Mouse (Mus musculus): ENCODE data around the gene Armc8. TPM values are rescaled to one million over a fixed set of nuclear protein-coding genes. Genes with fewer than 3 reads are reported as not detected.

Gene Armc8
- polyA plus RNA-seq, 1 experiment from 2014 or later = 43.0 TPM

DNA sequence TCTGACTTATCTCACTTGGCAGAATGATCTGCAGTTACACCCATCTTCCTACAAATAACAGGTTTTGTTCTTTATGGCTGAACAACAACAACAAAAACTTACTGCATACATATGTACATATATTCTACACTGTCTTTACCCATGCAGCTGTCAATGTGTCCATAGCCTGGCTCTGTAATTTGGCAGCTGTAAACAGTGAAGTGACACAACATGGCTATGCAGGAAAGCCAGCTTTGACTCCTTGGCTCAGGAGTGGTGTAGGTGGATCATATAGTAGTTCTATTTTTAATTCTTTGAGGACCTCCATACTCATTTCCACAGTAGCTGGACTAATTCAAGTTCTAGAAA is 9.2 kb downstream of the Armc8 start:
- Histone ChIP-seq H3K27ac (no peak overlapping the region), H3K9ac (no peak overlapping the region), H3K4me2 (no peak overlapping the region), H3K9me3 (no peaks in the 10 kb centered on the region), H3K27me3 (no peaks in the 10 kb centered on the region), H3K36me3 (replicated peaks) (no peaks in the 10 kb centered on the region), H3K4me3 (replicated peaks) (no peak overlapping the region), H3K4me1 (no peaks in the 10 kb centered on the region)
- no peak for ATAC-seq (ENCODE audit: low FRiP score)

DNA sequence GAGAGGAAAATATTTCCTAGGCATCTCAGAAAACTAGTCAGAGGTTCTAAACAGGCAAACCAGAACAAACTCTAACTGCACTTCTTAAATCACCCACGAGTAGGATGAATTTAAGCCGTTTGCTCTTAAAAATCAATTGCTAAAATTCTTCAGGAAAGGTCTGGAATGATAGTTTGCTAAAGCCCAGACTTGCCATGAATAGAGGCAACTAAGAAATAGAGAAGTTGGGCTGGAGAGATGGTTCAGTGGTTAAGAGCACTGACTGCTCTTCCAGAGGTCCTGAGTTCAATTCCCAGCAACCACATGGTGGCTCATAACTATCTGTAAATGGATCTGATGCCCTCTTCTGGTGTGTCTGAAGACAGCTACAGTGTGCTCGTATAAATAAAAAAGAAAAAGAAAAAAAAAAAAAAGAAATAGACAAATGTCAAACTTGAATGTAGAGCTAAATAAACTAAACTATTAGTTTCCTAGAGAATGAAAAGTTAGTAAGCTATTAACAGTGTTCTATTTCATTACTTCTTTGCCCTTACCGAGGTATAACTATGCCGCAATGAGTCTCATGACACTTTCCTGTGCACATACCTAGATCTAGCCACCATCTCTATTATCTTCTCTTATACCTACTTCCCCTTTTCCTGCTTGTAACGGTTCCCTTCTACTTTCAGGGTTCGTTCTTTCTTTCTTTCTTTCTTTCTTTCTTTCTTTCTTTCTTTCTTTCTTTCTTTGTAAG is 9.7 kb downstream of the Armc8 start:
- H3K4me3 ChIP-seq (replicated peaks) = no peak overlapping the region
- 89% methylated on average over 7 of the region's 7 CpGs for WGBS
- H3K27me3 ChIP-seq = no peaks in the 10 kb centered on the region
- no peak for ATAC-seq (ENCODE audit: low FRiP score)
- H3K4me1 ChIP-seq = no peaks in the 10 kb centered on the region
- no peak overlapping the region for H3K4me2 ChIP-seq
- no peak overlapping the region for H3K9ac ChIP-seq
- no peaks in the 10 kb centered on the region for H3K9me3 ChIP-seq
- no peaks in the 10 kb centered on the region for H3K36me3 ChIP-seq (replicated peaks)
- H3K27ac ChIP-seq = no peak overlapping the region

GRCm38 (mm10) chr9:99557580-99558300 is 11.0 kb downstream of the Armc8 start:
- Histone ChIP-seq H3K9ac (no peak overlapping the region), H3K36me3 (replicated peaks) (no peaks in the 10 kb centered on the region), H3K4me3 (replicated peaks) (no peak overlapping the region), H3K27ac (no peak overlapping the region), H3K4me1 (no peaks in the 10 kb centered on the region), H3K9me3 (no peaks in the 10 kb centered on the region), H3K4me2 (no peak overlapping the region), H3K27me3 (no peaks in the 10 kb centered on the region)
- no peak for ATAC-seq (ENCODE audit: low FRiP score)
- WGBS = 91% methylated on average over 8 of the region's 8 CpGs

GRCm38 (mm10) chr9:99555253-99555652 is 13.4 kb downstream of the Armc8 start:
- no peak overlapping the region for H3K4me3 ChIP-seq (replicated peaks)
- no peak overlapping the region for H3K27ac ChIP-seq
- no peak overlapping the region for H3K9ac ChIP-seq
- H3K4me2 ChIP-seq = no peak overlapping the region
- no peaks in the 10 kb centered on the region for H3K27me3 ChIP-seq
- H3K4me1 ChIP-seq = no peaks in the 10 kb centered on the region
- 98% methylated on average over 3 of the region's 3 CpGs for WGBS
- no peak for ATAC-seq (ENCODE audit: low FRiP score)
- no peaks in the 10 kb centered on the region for H3K9me3 ChIP-seq
- H3K36me3 ChIP-seq (replicated peaks) = no peaks in the 10 kb centered on the region

DNA sequence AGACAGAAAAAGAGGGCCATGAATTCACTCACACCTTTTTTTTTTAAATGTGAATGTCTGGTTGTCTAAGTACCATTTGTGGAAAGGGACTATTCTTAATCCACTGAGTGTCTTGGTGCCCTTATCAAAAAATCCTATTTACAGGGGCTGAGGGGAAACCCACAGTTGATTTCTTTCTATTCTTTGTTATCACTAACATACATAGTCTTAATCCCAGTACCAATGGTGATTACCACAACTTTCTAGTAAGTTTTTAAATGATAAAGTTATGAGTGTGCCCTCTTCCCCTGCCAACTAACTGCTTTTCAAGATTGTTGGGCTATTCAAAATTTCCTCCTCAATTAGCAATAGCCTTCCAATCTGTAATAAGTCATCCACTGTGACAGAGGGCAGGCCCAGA is 14.6 kb downstream of the Armc8 start:
- Histone ChIP-seq H3K4me3 (replicated peaks) (no peak overlapping the region), H3K27me3 (no peaks in the 10 kb centered on the region), H3K9me3 (no peaks in the 10 kb centered on the region), H3K36me3 (replicated peaks) (no peaks in the 10 kb centered on the region), H3K27ac (no peak overlapping the region), H3K4me2 (no peak overlapping the region), H3K9ac (no peak overlapping the region), H3K4me1 (no peaks in the 10 kb centered on the region)
- ATAC-seq (ENCODE audit: low FRiP score) = no peak

GRCm38 (mm10) chr9:99553049-99553448 is 15.7 kb downstream of the Armc8 start:
- Histone ChIP-seq H3K9ac (no peak overlapping the region), H3K27ac (no peak overlapping the region), H3K4me2 (no peak overlapping the region), H3K27me3 (no peaks in the 10 kb centered on the region), H3K9me3 (no peaks in the 10 kb centered on the region), H3K36me3 (replicated peaks) (no peaks in the 10 kb centered on the region), H3K4me1 (no peaks in the 10 kb centered on the region), H3K4me3 (replicated peaks) (no peak overlapping the region)
- no peak for ATAC-seq (ENCODE audit: low FRiP score)
- WGBS = 99% methylated on average over 2 of the region's 2 CpGs

- Histone ChIP-seq H3K4me3 (replicated peaks) (no peak overlapping the region), H3K36me3 (replicated peaks) (no peaks in the 10 kb centered on the region), H3K27ac (no peak overlapping the region), H3K9ac (no peak overlapping the region), H3K27me3 (no peaks in the 10 kb centered on the region), H3K4me2 (no peak overlapping the region), H3K4me1 (no peaks in the 10 kb centered on the region), H3K9me3 (no peaks in the 10 kb centered on the region)
- ATAC-seq (ENCODE audit: low FRiP score) = no peak
- 82% methylated on average over 2 of the region's 2 CpGs for WGBS
Observed at GRCm38 (mm10) chr9:99552068-99552467, 16.6 kb downstream of the Armc8 start.

- WGBS = 100% methylated on average over 1 of the region's 1 CpGs
Observed at GRCm38 (mm10) chr9:99546259-99546658, 22.4 kb downstream of the Armc8 start.

GRCm38 (mm10) chr9:99531865-99532264 is 36.8 kb downstream of the Armc8 start:
- 90% methylated on average over 1 of the region's 1 CpGs for WGBS
- Histone ChIP-seq H3K4me3 (replicated peaks) (no peak overlapping the region), H3K36me3 (replicated peaks) (peaks cover 66% of the 10 kb centered on the region), H3K27ac (no peak overlapping the region), H3K4me1 (no peaks in the 10 kb centered on the region), H3K4me2 (no peak overlapping the region), H3K27me3 (no peaks in the 10 kb centered on the region), H3K9ac (no peak overlapping the region), H3K9me3 (no peaks in the 10 kb centered on the region)
- ATAC-seq (ENCODE audit: low FRiP score) = no peak

More at GRCm38 (mm10) chr9:99546259-99546658, 22.4 kb downstream of the Armc8 start:
- no peak overlapping the region for H3K27ac ChIP-seq
- no peaks in the 10 kb centered on the region for H3K4me1 ChIP-seq
- no peak overlapping the region for H3K4me2 ChIP-seq
- H3K36me3 ChIP-seq (replicated peaks) = no peaks in the 10 kb centered on the region
- ATAC-seq (ENCODE audit: low FRiP score) = no peak
- H3K27me3 ChIP-seq = no peaks in the 10 kb centered on the region
- no peaks in the 10 kb centered on the region for H3K9me3 ChIP-seq
- no peak overlapping the region for H3K9ac ChIP-seq
- H3K4me3 ChIP-seq (replicated peaks) = no peak overlapping the region

DNA sequence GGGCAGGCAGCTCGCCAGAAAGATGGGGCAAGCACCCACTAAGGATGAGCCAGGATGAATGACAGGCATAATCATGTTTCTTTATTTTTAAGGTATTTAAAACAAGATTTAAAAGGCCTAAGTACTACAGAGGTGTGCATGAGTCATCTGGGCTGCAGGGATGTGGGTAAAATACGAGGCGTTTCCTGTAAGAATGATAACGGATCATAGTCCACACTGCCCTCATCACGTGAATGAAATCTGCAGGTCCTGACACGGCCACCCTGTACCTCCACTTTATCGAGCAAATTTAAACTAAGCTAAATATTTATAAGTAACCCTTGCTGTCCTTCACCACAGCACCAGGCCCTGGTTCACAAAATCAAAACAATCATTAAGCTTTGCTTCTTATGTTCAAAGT is 62.8 kb downstream of the Armc8 start:
- WGBS = 90% methylated on average over 7 of the region's 7 CpGs
- no peak for ATAC-seq (ENCODE audit: low FRiP score)
- no peak overlapping the region for H3K27ac ChIP-seq

DNA sequence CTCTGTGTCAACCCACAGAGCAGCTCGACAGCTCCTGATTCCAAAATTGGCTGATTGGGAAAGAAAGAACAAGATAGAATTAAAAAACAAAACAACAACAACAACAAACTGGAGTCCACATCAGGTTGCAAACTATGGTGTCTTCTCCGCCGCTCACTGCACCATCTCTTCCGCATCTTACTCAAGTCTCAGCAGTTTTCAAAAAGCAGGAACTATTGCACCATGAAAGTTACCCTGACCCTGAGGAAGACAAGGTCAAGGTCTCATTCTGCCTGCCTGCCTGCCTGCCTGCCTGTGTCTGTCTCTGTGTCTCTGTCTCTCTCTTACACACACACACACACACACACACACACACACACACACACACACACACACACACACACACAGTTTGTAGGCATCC is 69.4 kb downstream of the Armc8 start:
- Histone ChIP-seq H3K36me3 (replicated peaks) (peaks cover 38% of the 10 kb centered on the region), H3K4me1 (no peaks in the 10 kb centered on the region), H3K9ac (no peak overlapping the region), H3K27me3 (no peaks in the 10 kb centered on the region), H3K9me3 (no peaks in the 10 kb centered on the region), H3K4me2 (no peak overlapping the region), H3K27ac (no peak overlapping the region), H3K4me3 (replicated peaks) (no peak overlapping the region)
- WGBS = 92% methylated on average over 4 of the region's 4 CpGs
- no peak for ATAC-seq (ENCODE audit: low FRiP score)

More for the DNA sequence above, 62.8 kb downstream of the Armc8 start:
- H3K9me3 ChIP-seq = no peaks in the 10 kb centered on the region
- H3K27me3 ChIP-seq = no peaks in the 10 kb centered on the region
- H3K9ac ChIP-seq = no peak overlapping the region
- H3K4me1 ChIP-seq = no peaks in the 10 kb centered on the region
- H3K36me3 ChIP-seq (replicated peaks) = peaks cover 22% of the 10 kb centered on the region
- H3K4me2 ChIP-seq = no peak overlapping the region
- H3K4me3 ChIP-seq (replicated peaks) = no peak overlapping the region

GRCm38 (mm10) chr9:99492634-99493200 is 76.0 kb downstream of the Armc8 start:
- ATAC-seq (ENCODE audit: low FRiP score) = no peak
- H3K36me3 ChIP-seq (replicated peaks) = peaks cover 65% of the 10 kb centered on the region
- H3K9me3 ChIP-seq = no peaks in the 10 kb centered on the region

GRCm38 (mm10) chr9:99491050-99491449 is 77.6 kb downstream of the Armc8 start:
- Histone ChIP-seq H3K4me1 (no peaks in the 10 kb centered on the region), H3K27me3 (no peaks in the 10 kb centered on the region), H3K36me3 (replicated peaks) (peaks cover 67% of the 10 kb centered on the region), H3K9ac (no peak overlapping the region), H3K4me2 (no peak overlapping the region), H3K9me3 (no peaks in the 10 kb centered on the region), H3K27ac (no peak overlapping the region), H3K4me3 (replicated peaks) (no peak overlapping the region)
- no peak for ATAC-seq (ENCODE audit: low FRiP score)
- WGBS = 88% methylated on average over 4 of the region's 4 CpGs

More at GRCm38 (mm10) chr9:99492634-99493200, 76.0 kb downstream of the Armc8 start:
- Histone ChIP-seq H3K27me3 (no peaks in the 10 kb centered on the region), H3K4me3 (replicated peaks) (no peak overlapping the region), H3K4me2 (no peak overlapping the region), H3K9ac (no peak overlapping the region), H3K4me1 (no peaks in the 10 kb centered on the region), H3K27ac (no peak overlapping the region)
- 80% methylated on average over 10 of the region's 10 CpGs for WGBS
